Mouse (Mus musculus) spleen, postnatal 14 days (tissue): ENCODE measurements at regions not wholly inside any gene's neighbourhood (a gene's known extent, or its start where the extent isn't known, plus 50 kb on each side); places are given as distances from the start of the nearest gene placed in this dataset.

Experiments
- DNase-seq, 2 experiments: peaks; one replicate each; pipeline ENCODE4 v3.0.0; 2021 to 2022; ENCODE audit warnings: low spot score in 2 of 2

GRCm38 (mm10) chr5:100246709-100247108 lies 87.1 kb upstream of the Tmem150c start:
- DNase-seq: no peak

GRCm38 (mm10) chr5:100244811-100245210 lies 85.2 kb upstream of the Tmem150c start:
- no peak for DNase-seq

GRCm38 (mm10) chr5:100240876-100241275 lies 81.3 kb upstream of the Tmem150c start:
- peak in 1 of 2 experiments; percentile 12 for DNase-seq

- DNase-seq: no peak
Measured at GRCm38 (mm10) chr5:100239632-100240031, 80.0 kb upstream of the Tmem150c start.

GRCm38 (mm10) chr5:100238287-100239036 lies 78.9 kb upstream of the Tmem150c start:
- DNase-seq: no peak

GRCm38 (mm10) chr5:100237674-100238278 lies 78.2 kb upstream of the Tmem150c start:
- DNase-seq: no peak

GRCm38 (mm10) chr5:100236277-100236676 lies 76.7 kb upstream of the Tmem150c start:
- no peak for DNase-seq

GRCm38 (mm10) chr5:100232076-100232475 lies 72.5 kb upstream of the Tmem150c start:
- no peak for DNase-seq

GRCm38 (mm10) chr5:100231574-100231973 lies 72.0 kb upstream of the Tmem150c start:
- DNase-seq: no peak

GRCm38 (mm10) chr5:100230038-100230437 lies 70.4 kb upstream of the Tmem150c start:
- DNase-seq: no peak

- DNase-seq: no peak
Measured at GRCm38 (mm10) chr5:100227888-100228287, 68.3 kb upstream of the Tmem150c start.

- DNase-seq: no peak
Measured at GRCm38 (mm10) chr5:100226571-100227235, 67.1 kb upstream of the Tmem150c start.

- DNase-seq: no peak
Measured at GRCm38 (mm10) chr5:100225491-100225890, 65.9 kb upstream of the Tmem150c start.

- DNase-seq: no peak
Measured at GRCm38 (mm10) chr5:100224773-100225363, 65.3 kb upstream of the Tmem150c start.

GRCm38 (mm10) chr5:100221005-100221583 lies 61.5 kb upstream of the Tmem150c start:
- DNase-seq: no peak

GRCm38 (mm10) chr5:100220320-100220719 lies 60.7 kb upstream of the Tmem150c start:
- DNase-seq: no peak

- DNase-seq: no peak
Measured at GRCm38 (mm10) chr5:100218256-100218851, 58.7 kb upstream of the Tmem150c start.

- no peak for DNase-seq
Measured at GRCm38 (mm10) chr5:100217178-100218035, 57.8 kb upstream of the Tmem150c start.

GRCm38 (mm10) chr5:100213901-100214300 lies 54.3 kb upstream of the Tmem150c start:
- no peak for DNase-seq

- DNase-seq: no peak
Measured at GRCm38 (mm10) chr5:100210708-100211107, 51.1 kb upstream of the Tmem150c start.
